Mouse (Mus musculus): ENCODE results near the gene Nol9. TPM values are rescaled to one million over a fixed set of nuclear protein-coding genes. Genes with fewer than 3 reads are reported as not detected.

Nol9 gene
- polyA plus RNA-seq, 1 experiment from 2014 or later: 20.5 TPM

GRCm38 (mm10) chr4:152097911-152098799, 59.0 kb downstream of the Nol9 start:
- H3K9ac ChIP-seq (ENCODE audit: low read depth, low read length): no peak overlapping the region
- 0 out of 2 replicates have a peak, but pooled peaks cover 7% of the 10 kb centered on the region for H3K36me3 ChIP-seq (ENCODE audit: insufficient read depth, low read length)
- H3K4me1 ChIP-seq (replicated peaks; ENCODE audit: insufficient read depth, low read length): peaks cover 15% of the 10 kb centered on the region; the same call in 1 of the 2 replicates
- no peaks in the 10 kb centered on the region for H3K9me3 ChIP-seq (replicated peaks; ENCODE audit: low read length)
- H3K4me3 ChIP-seq (replicated peaks; ENCODE audit: low read depth, low read length): 0 out of 2 replicates have a peak overlapping the region, but pooled peaks have one; percentile 9
- 45% methylated on average over 11 of the region's 11 CpGs for WGBS
- no peak for ATAC-seq (replicated peaks; ENCODE audit: low FRiP score, low read depth)
- peak; percentile 6; the same call in 1 of the 2 replicates for TF ChIP-seq CTCF (IDR thresholded peaks at IDR 0.05; ENCODE audit: low read depth)
- no peaks in the 10 kb centered on the region for H3K27me3 ChIP-seq (ENCODE audit: insufficient read depth, low read length)
- peak overlapping the region; percentile 40; the same call in 1 of the 2 replicates for H3K27ac ChIP-seq
- H3K4me2 ChIP-seq (ENCODE audit: low read length): peak overlapping the region; percentile 30; the same call in 1 of the 2 replicates
- DNase-seq (ENCODE audit: low spot score): no peak

GRCm38 (mm10) chr4:152100541-152100940, 61.4 kb downstream of the Nol9 start:
- 45% methylated on average over 11 of the region's 11 CpGs for WGBS
- no peak for DNase-seq (ENCODE audit: low spot score)
- no peaks in the 10 kb centered on the region for H3K9me3 ChIP-seq (replicated peaks; ENCODE audit: low read length)
- H3K27me3 ChIP-seq (ENCODE audit: insufficient read depth, low read length): no peaks in the 10 kb centered on the region
- H3K36me3 ChIP-seq (ENCODE audit: insufficient read depth, low read length): peaks cover 23% of the 10 kb centered on the region
- no peak for TF ChIP-seq CTCF (IDR thresholded peaks at IDR 0.05; ENCODE audit: low read depth)
- H3K9ac ChIP-seq (ENCODE audit: low read depth, low read length): no peak overlapping the region
- peaks cover 15% of the 10 kb centered on the region; the same call in 1 of the 2 replicates for H3K4me1 ChIP-seq (replicated peaks; ENCODE audit: insufficient read depth, low read length)
- no peak for ATAC-seq (replicated peaks; ENCODE audit: low FRiP score, low read depth)
- H3K27ac ChIP-seq: peak overlapping the region; percentile 50; the same call in 1 of the 2 replicates
- H3K4me3 ChIP-seq (replicated peaks; ENCODE audit: low read depth, low read length): no peak overlapping the region
- H3K4me2 ChIP-seq (ENCODE audit: low read length): no peak overlapping the region

- Histone ChIP-seq H3K36me3 (ENCODE audit: insufficient read depth, low read length) (peaks cover 24% of the 10 kb centered on the region), H3K27me3 (ENCODE audit: insufficient read depth, low read length) (no peaks in the 10 kb centered on the region), H3K4me3 (replicated peaks; ENCODE audit: low read depth, low read length) (no peak overlapping the region), H3K4me2 (ENCODE audit: low read length) (no peak overlapping the region), H3K4me1 (replicated peaks; ENCODE audit: insufficient read depth, low read length) (peaks cover 15% of the 10 kb centered on the region; the same call in 1 of the 2 replicates), H3K9me3 (replicated peaks; ENCODE audit: low read length) (no peaks in the 10 kb centered on the region), H3K27ac (peak overlapping the region; percentile 50; the same call in 1 of the 2 replicates), H3K9ac (ENCODE audit: low read depth, low read length) (no peak overlapping the region)
- ATAC-seq (replicated peaks; ENCODE audit: low FRiP score, low read depth) (no peak), DNase-seq (ENCODE audit: low spot score) (peak; percentile 63)
- TF ChIP-seq CTCF (IDR thresholded peaks at IDR 0.05; ENCODE audit: low read depth): no peak
- 31% methylated on average over 7 of the region's 7 CpGs for WGBS
Observed at GRCm38 (mm10) chr4:152101081-152101653, 62.0 kb downstream of the Nol9 start.

- no peaks in the 10 kb centered on the region for H3K27me3 ChIP-seq (ENCODE audit: insufficient read depth, low read length)
- WGBS: 92% methylated on average over 16 of the region's 16 CpGs
- H3K27ac ChIP-seq: no peak overlapping the region
- H3K4me2 ChIP-seq (ENCODE audit: low read length): no peak overlapping the region
- H3K9me3 ChIP-seq (replicated peaks; ENCODE audit: low read length): no peaks in the 10 kb centered on the region
- H3K4me3 ChIP-seq (replicated peaks; ENCODE audit: low read depth, low read length): no peak overlapping the region
- peaks cover 16% of the 10 kb centered on the region; the same call in 1 of the 2 replicates for H3K4me1 ChIP-seq (replicated peaks; ENCODE audit: insufficient read depth, low read length)
- H3K9ac ChIP-seq (ENCODE audit: low read depth, low read length): no peak overlapping the region
- peaks cover 24% of the 10 kb centered on the region for H3K36me3 ChIP-seq (ENCODE audit: insufficient read depth, low read length)
- ATAC-seq (replicated peaks; ENCODE audit: low FRiP score, low read depth): no peak
- TF ChIP-seq CTCF (IDR thresholded peaks at IDR 0.05; ENCODE audit: low read depth): no peak
- DNase-seq (ENCODE audit: low spot score): no peak
Observed at GRCm38 (mm10) chr4:152101921-152102320, 62.8 kb downstream of the Nol9 start.

DNA sequence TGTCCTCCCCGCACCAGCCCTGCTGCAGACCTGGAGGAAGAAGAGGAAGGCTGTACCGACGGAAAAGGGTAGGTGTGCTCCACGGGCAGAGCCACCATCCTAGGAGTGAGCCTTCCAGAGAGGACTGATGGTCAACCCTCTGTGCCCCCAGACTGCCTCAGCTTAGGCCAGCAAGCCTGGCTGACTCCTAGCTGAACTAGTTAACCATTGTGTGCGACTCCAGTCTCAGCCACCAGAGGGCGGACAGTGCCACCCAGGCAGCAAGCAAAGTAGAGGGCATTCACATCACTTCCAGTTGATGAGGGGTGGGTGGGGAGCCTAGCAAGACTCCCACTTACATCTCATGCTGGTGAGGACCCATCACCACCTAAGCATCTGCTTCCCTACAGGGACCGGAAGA, 63.9 kb downstream of the Nol9 start:
- ATAC-seq (replicated peaks; ENCODE audit: low FRiP score, low read depth) (no peak), DNase-seq (ENCODE audit: low spot score) (peak; percentile 65)
- peak; percentile 88 for TF ChIP-seq CTCF (IDR thresholded peaks at IDR 0.05; ENCODE audit: low read depth)
- H3K9me3 ChIP-seq (replicated peaks; ENCODE audit: low read length): no peaks in the 10 kb centered on the region
- H3K9ac ChIP-seq (ENCODE audit: low read depth, low read length): no peak overlapping the region
- no peak overlapping the region for H3K4me3 ChIP-seq (replicated peaks; ENCODE audit: low read depth, low read length)
- H3K4me2 ChIP-seq (ENCODE audit: low read length): no peak overlapping the region
- peaks cover 19% of the 10 kb centered on the region; the same call in 1 of the 2 replicates for H3K4me1 ChIP-seq (replicated peaks; ENCODE audit: insufficient read depth, low read length)
- 49% methylated on average over 7 of the region's 7 CpGs for WGBS
- H3K27me3 ChIP-seq (ENCODE audit: insufficient read depth, low read length): no peaks in the 10 kb centered on the region
- no peak overlapping the region for H3K27ac ChIP-seq
- peaks cover 24% of the 10 kb centered on the region for H3K36me3 ChIP-seq (ENCODE audit: insufficient read depth, low read length)

GRCm38 (mm10) chr4:152106746-152107145, 67.6 kb downstream of the Nol9 start:
- Histone ChIP-seq H3K9ac (ENCODE audit: low read depth, low read length) (no peak overlapping the region), H3K4me3 (replicated peaks; ENCODE audit: low read depth, low read length) (no peak overlapping the region), H3K4me1 (replicated peaks; ENCODE audit: insufficient read depth, low read length) (peaks cover 9% of the 10 kb centered on the region; the same call in 1 of the 2 replicates), H3K36me3 (ENCODE audit: insufficient read depth, low read length) (peaks cover 30% of the 10 kb centered on the region), H3K27ac (peak overlapping the region; percentile 93), H3K4me2 (ENCODE audit: low read length) (no peak overlapping the region), H3K9me3 (replicated peaks; ENCODE audit: low read length) (no peaks in the 10 kb centered on the region), H3K27me3 (ENCODE audit: insufficient read depth, low read length) (no peaks in the 10 kb centered on the region)
- DNase-seq (ENCODE audit: low spot score): no peak
- 0 out of 2 replicates have a peak, but pooled peaks have one; percentile 6 for ATAC-seq (replicated peaks; ENCODE audit: low FRiP score, low read depth)
- peak; percentile 55 for TF ChIP-seq CTCF (IDR thresholded peaks at IDR 0.05; ENCODE audit: low read depth)
- WGBS: 61% methylated on average over 9 of the region's 9 CpGs
